Mouse (Mus musculus) limb, embryonic 11.5 days (tissue): ENCODE results near the gene Jak1. TPM values are rescaled to one million over a fixed set of nuclear protein-coding genes. Genes with fewer than 3 reads are reported as not detected.

Experiments used
- ATAC-seq: fragments of 200-750 bp; cut with Nextera tagmentation; 2 replicates; pipeline ENCODE4 v1.8.0; 2017; ENCODE audit warnings: low read depth; ENCODE audit not compliant: insufficient number of reproducible peaks, low FRiP score, low TSS enrichment
- DNase-seq: peaks from one replicate; pipeline ENCODE4 v3.0.0-alpha.2; 2015; ENCODE audit warnings: low spot score
- H3K27ac ChIP-seq: fragments of 300-500 bp; sonication (generic); replicated peaks from 2 replicates; pipeline ENCODE4 v1.5.1; 2014; ENCODE audit warnings: low read depth, mild to moderate bottlenecking, low read length
- H3K27me3 ChIP-seq: fragments of 300-500 bp; sonication (generic); 2 replicates; pipeline ENCODE4 v1.6.1; 2014; ENCODE audit warnings: mild to moderate bottlenecking, low read length, mixed read lengths; ENCODE audit not compliant: control insufficient read depth, insufficient read depth
- H3K36me3 ChIP-seq: fragments of 300-500 bp; sonication (generic); 2 replicates; pipeline ENCODE4 v1.6.1; 2014; ENCODE audit warnings: mild to moderate bottlenecking, low read length, moderate library complexity, mixed read lengths; ENCODE audit not compliant: control insufficient read depth, insufficient read depth
- H3K4me1 ChIP-seq: fragments of 300-500 bp; sonication (generic); 2 replicates; pipeline ENCODE4 v1.6.1; 2014; ENCODE audit warnings: low read length, mixed read lengths; ENCODE audit not compliant: control insufficient read depth, insufficient read depth
- H3K4me2 ChIP-seq: fragments of 300-500 bp; sonication (generic); 2 replicates; pipeline ENCODE4 v1.6.1; 2014; ENCODE audit warnings: low read depth, mild to moderate bottlenecking, moderate library complexity; ENCODE audit not compliant: severe bottlenecking
- H3K4me3 ChIP-seq: fragments of 300-500 bp; sonication (generic); 2 replicates; pipeline ENCODE4 v1.5.1; 2014; ENCODE audit warnings: low read depth, low read length
- H3K9ac ChIP-seq: fragments of 300-500 bp; sonication (generic); 2 replicates; pipeline ENCODE4 v1.6.1; 2014; ENCODE audit warnings: mild to moderate bottlenecking, low read length
- H3K9me3 ChIP-seq: fragments of 300-500 bp; sonication (generic); 2 replicates; pipeline ENCODE4 v1.6.1; 2016; ENCODE audit warnings: low read length; ENCODE audit not compliant: control insufficient read depth
- WGBS: fragments of 180-500 bp; shearing (Covaris S2); extraction: QIAGEN DNeasy Blood & Tissue Kit; methylation state at CpG from one replicate; pipeline ENCODE4 v1.1.7; 2014; 5-methylcytosine and 5-hydroxymethylcytosine counted together
- polyA plus RNA-seq: library from polyadenylated mRNA; unstranded; fragments of >200 nt; fragmentation: Nextera tagmentation; extraction: Ambion mirVana; gene quantifications from 2 replicates; pipeline ENCODE4 v1.2.1, GENCODE M21; 2014

Jak1 gene
- polyA plus RNA-seq, 1 experiment from 2014 or later = 61.3 TPM

- H3K9ac ChIP-seq = no peak overlapping the region
- H3K27ac ChIP-seq = no peak overlapping the region
- ATAC-seq (no peak), DNase-seq (no peak)
- no peaks in the 10 kb centered on the region for H3K4me1 ChIP-seq
- no peaks in the 10 kb centered on the region for H3K27me3 ChIP-seq
- no peaks in the 10 kb centered on the region for H3K9me3 ChIP-seq
- no peaks in the 10 kb centered on the region; the same call in 1 of the 2 replicates for H3K36me3 ChIP-seq
- no peak overlapping the region for H3K4me3 ChIP-seq
- 91% methylated on average over 11 of the region's 11 CpGs for WGBS
- H3K4me2 ChIP-seq = no peak overlapping the region
Measured at GRCm38 (mm10) chr4:101146891-101147655, 118.0 kb downstream of the Jak1 start.

- H3K36me3 ChIP-seq = no peaks in the 10 kb centered on the region; the same call in 1 of the 2 replicates
- H3K4me3 ChIP-seq = no peak overlapping the region
- H3K27me3 ChIP-seq = no peaks in the 10 kb centered on the region
- no peaks in the 10 kb centered on the region for H3K9me3 ChIP-seq
- H3K9ac ChIP-seq = no peak overlapping the region
- WGBS = 36% methylated on average over 9 of the region's 9 CpGs
- H3K4me1 ChIP-seq = no peaks in the 10 kb centered on the region
- ATAC-seq (no peak), DNase-seq (peak; percentile 76)
- H3K27ac ChIP-seq = no peak overlapping the region
- H3K4me2 ChIP-seq = no peak overlapping the region
Measured at GRCm38 (mm10) chr4:101146047-101146745, 118.9 kb downstream of the Jak1 start.

GRCm38 (mm10) chr4:101144790-101145189 is 120.3 kb downstream of the Jak1 start:
- H3K27ac ChIP-seq = no peak overlapping the region
- 89% methylated on average over 7 of the region's 7 CpGs for WGBS
- no peak overlapping the region for H3K9ac ChIP-seq
- no peak overlapping the region for H3K4me3 ChIP-seq
- DNase-seq (no peak), ATAC-seq (no peak)
- H3K4me2 ChIP-seq = no peak overlapping the region
- H3K36me3 ChIP-seq = no peaks in the 10 kb centered on the region; the same call in 1 of the 2 replicates
- no peaks in the 10 kb centered on the region for H3K9me3 ChIP-seq
- no peaks in the 10 kb centered on the region for H3K27me3 ChIP-seq
- H3K4me1 ChIP-seq = no peaks in the 10 kb centered on the region

GRCm38 (mm10) chr4:101144361-101144760 is 120.7 kb downstream of the Jak1 start:
- 86% methylated on average over 4 of the region's 4 CpGs for WGBS
- ATAC-seq (no peak), DNase-seq (no peak)
- H3K36me3 ChIP-seq = no peaks in the 10 kb centered on the region; the same call in 1 of the 2 replicates
- no peak overlapping the region for H3K9ac ChIP-seq
- no peaks in the 10 kb centered on the region for H3K9me3 ChIP-seq
- no peaks in the 10 kb centered on the region for H3K4me1 ChIP-seq
- no peak overlapping the region for H3K27ac ChIP-seq
- no peak overlapping the region for H3K4me3 ChIP-seq
- no peak overlapping the region for H3K4me2 ChIP-seq
- H3K27me3 ChIP-seq = no peaks in the 10 kb centered on the region

GRCm38 (mm10) chr4:101143901-101144300 is 121.2 kb downstream of the Jak1 start:
- H3K9me3 ChIP-seq = no peaks in the 10 kb centered on the region
- no peak overlapping the region for H3K9ac ChIP-seq
- 79% methylated on average over 4 of the region's 4 CpGs for WGBS
- ATAC-seq = no peak
- no peak overlapping the region for H3K4me3 ChIP-seq
- no peak overlapping the region for H3K27ac ChIP-seq
- DNase-seq = no peak
- H3K27me3 ChIP-seq = no peaks in the 10 kb centered on the region
- H3K4me2 ChIP-seq = no peak overlapping the region
- H3K36me3 ChIP-seq = no peaks in the 10 kb centered on the region; the same call in 1 of the 2 replicates
- H3K4me1 ChIP-seq = no peaks in the 10 kb centered on the region

GRCm38 (mm10) chr4:101141768-101142167 is 123.3 kb downstream of the Jak1 start:
- 78% methylated on average over 5 of the region's 5 CpGs for WGBS
- Histone ChIP-seq H3K36me3 (no peaks in the 10 kb centered on the region), H3K27me3 (no peaks in the 10 kb centered on the region), H3K4me1 (no peaks in the 10 kb centered on the region), H3K9ac (no peak overlapping the region), H3K4me3 (no peak overlapping the region), H3K27ac (no peak overlapping the region), H3K4me2 (no peak overlapping the region), H3K9me3 (no peaks in the 10 kb centered on the region)
- ATAC-seq = no peak
- no peak for DNase-seq

- H3K4me3 ChIP-seq = no peak overlapping the region
- H3K27ac ChIP-seq = no peak overlapping the region
- no peak for ATAC-seq
- H3K9ac ChIP-seq = no peak overlapping the region
- no peak for DNase-seq
- H3K4me2 ChIP-seq = no peak overlapping the region
- H3K36me3 ChIP-seq = no peaks in the 10 kb centered on the region
- no peaks in the 10 kb centered on the region for H3K9me3 ChIP-seq
- no peaks in the 10 kb centered on the region for H3K4me1 ChIP-seq
- WGBS = 79% methylated on average over 11 of the region's 11 CpGs
- H3K27me3 ChIP-seq = no peaks in the 10 kb centered on the region
Measured at GRCm38 (mm10) chr4:101137975-101138374, 127.1 kb downstream of the Jak1 start.

GRCm38 (mm10) chr4:101135909-101136308 is 129.2 kb downstream of the Jak1 start:
- no peaks in the 10 kb centered on the region for H3K9me3 ChIP-seq
- no peak overlapping the region for H3K9ac ChIP-seq
- H3K36me3 ChIP-seq = no peaks in the 10 kb centered on the region
- DNase-seq (no peak), ATAC-seq (no peak)
- no peak overlapping the region for H3K4me3 ChIP-seq
- H3K4me1 ChIP-seq = no peaks in the 10 kb centered on the region
- no peak overlapping the region for H3K27ac ChIP-seq
- H3K27me3 ChIP-seq = no peaks in the 10 kb centered on the region
- no peak overlapping the region for H3K4me2 ChIP-seq
- WGBS = 94% methylated on average over 14 of the region's 14 CpGs
